Mouse (Mus musculus): ENCODE measurements around the gene Vamp2. TPM values are rescaled to one million over a fixed set of nuclear protein-coding genes. Genes with fewer than 3 reads are reported as not detected.

The Vamp2 gene
- polyA plus RNA-seq, 1 experiment from 2014 or later: 61.8 TPM

DNA sequence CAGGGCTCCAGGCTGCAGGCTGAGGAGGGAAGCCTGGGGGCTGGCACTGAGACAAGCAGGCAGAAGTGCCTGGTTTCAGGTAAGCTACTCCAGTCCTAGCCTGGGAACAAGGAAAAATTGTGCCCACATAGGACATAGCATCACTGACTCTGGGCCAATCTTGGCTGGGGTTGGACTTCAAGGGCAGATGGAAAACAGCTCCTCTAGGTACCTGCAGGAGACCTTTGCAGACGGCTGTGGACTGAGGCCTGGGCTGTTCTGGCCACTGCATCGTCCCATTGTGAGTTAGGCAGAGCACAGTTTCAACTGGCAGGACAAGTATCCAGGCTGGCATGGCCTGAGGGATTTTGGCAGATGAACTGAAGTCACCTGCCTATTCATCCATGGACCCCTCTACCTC lies 17.5 kb downstream of the Vamp2 start:
- H3K4me3 ChIP-seq (replicated peaks): no peak overlapping the region
- ATAC-seq: no peak
- H3K36me3 ChIP-seq: peaks cover 75% of the 10 kb centered on the region
- no peak overlapping the region for H3K27ac ChIP-seq
- H3K9me3 ChIP-seq: no peaks in the 10 kb centered on the region
- no peak overlapping the region for H3K9ac ChIP-seq
- no peaks in the 10 kb centered on the region for H3K27me3 ChIP-seq (replicated peaks)
- H3K4me2 ChIP-seq (replicated peaks): no peak overlapping the region
- 0 out of 2 replicates have a peak, but pooled peaks cover 11% of the 10 kb centered on the region for H3K4me1 ChIP-seq (replicated peaks)
- WGBS: 82% methylated on average over 2 of the region's 2 CpGs

GRCm38 (mm10) chr11:69106299-69106698 lies 18.0 kb downstream of the Vamp2 start:
- no peak overlapping the region for H3K4me2 ChIP-seq (replicated peaks)
- no peaks in the 10 kb centered on the region for H3K27me3 ChIP-seq (replicated peaks)
- no peaks in the 10 kb centered on the region for H3K9me3 ChIP-seq
- ATAC-seq: no peak
- peaks cover 70% of the 10 kb centered on the region for H3K36me3 ChIP-seq
- H3K27ac ChIP-seq: no peak overlapping the region
- no peak overlapping the region for H3K4me3 ChIP-seq (replicated peaks)
- no peak overlapping the region for H3K9ac ChIP-seq
- H3K4me1 ChIP-seq (replicated peaks): 0 out of 2 replicates have a peak, but pooled peaks cover 11% of the 10 kb centered on the region
- WGBS: 88% methylated on average over 11 of the region's 11 CpGs

DNA sequence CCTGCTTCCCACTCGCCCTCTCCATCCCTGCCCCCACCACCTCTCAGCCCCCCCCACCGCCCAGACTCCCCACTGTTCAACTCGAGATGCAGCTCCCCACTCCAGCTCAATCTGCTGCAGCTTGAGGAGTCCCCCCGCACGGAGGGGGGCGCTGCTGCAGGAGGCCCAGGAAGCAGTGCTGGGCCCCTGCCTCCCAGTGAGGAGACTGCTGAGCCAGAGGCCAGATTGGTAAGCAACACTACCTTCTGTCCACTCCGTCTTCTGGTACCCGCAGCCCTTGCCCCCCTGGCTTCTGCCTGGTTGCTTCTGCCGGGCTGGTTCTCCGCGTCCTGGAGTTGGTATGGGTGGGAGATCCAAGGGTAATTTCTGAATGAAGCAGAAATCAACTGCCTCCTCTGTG lies 18.6 kb downstream of the Vamp2 start:
- no peak overlapping the region for H3K4me2 ChIP-seq (replicated peaks)
- ATAC-seq: no peak
- H3K27me3 ChIP-seq (replicated peaks): no peaks in the 10 kb centered on the region
- no peak overlapping the region for H3K4me3 ChIP-seq (replicated peaks)
- no peak overlapping the region for H3K27ac ChIP-seq
- H3K4me1 ChIP-seq (replicated peaks): 0 out of 2 replicates have a peak, but pooled peaks cover 11% of the 10 kb centered on the region
- H3K36me3 ChIP-seq: peaks cover 67% of the 10 kb centered on the region
- no peak overlapping the region for H3K9ac ChIP-seq
- H3K9me3 ChIP-seq: no peaks in the 10 kb centered on the region
- WGBS: 88% methylated on average over 11 of the region's 11 CpGs

DNA sequence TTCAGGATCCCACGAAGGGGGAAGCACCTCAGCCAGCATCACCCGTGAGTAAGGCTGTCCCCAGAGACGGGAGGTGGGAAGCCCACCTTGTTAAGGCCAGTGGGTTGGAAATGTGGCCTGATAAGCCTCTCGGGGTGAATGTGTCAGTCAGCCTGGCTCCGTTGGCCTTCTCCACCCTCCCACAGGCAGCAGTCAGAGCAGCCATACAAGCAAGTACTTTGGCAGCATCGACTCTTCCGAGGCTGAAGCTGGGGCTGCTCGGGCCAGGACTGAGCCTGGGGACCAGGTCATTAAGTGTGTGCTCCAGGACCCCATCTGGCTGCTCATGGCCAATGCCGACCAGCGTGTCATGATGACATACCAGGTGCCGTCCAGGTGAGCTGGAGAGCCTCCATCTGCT lies 19.4 kb downstream of the Vamp2 start:
- peaks cover 58% of the 10 kb centered on the region for H3K36me3 ChIP-seq
- no peak overlapping the region for H3K4me3 ChIP-seq (replicated peaks)
- no peaks in the 10 kb centered on the region for H3K27me3 ChIP-seq (replicated peaks)
- 0 out of 2 replicates have a peak, but pooled peaks cover 11% of the 10 kb centered on the region for H3K4me1 ChIP-seq (replicated peaks)
- no peak overlapping the region for H3K27ac ChIP-seq
- WGBS: 86% methylated on average over 11 of the region's 11 CpGs
- no peaks in the 10 kb centered on the region for H3K9me3 ChIP-seq
- H3K9ac ChIP-seq: no peak overlapping the region
- no peak for ATAC-seq
- no peak overlapping the region for H3K4me2 ChIP-seq (replicated peaks)

DNA sequence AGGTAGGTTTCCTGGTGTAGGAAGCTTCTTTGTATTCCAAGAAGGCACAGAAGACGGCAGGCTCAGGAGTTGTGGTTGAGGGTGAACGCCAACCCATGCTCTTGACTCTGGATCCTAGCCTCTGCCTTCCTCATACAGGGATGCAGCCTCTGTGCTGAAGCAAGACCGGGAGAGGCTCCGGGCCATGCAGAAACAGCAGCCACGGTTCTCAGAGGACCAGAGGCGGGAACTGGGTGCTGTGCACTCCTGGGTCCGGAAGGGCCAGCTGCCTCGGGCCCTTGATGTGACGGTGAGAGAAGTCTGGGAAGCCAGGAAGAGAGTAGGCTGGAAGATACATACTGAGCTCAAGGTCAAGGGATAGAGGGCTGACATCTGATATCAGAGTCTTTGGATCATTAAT lies 19.9 kb downstream of the Vamp2 start:
- Histone ChIP-seq H3K36me3 (peaks cover 53% of the 10 kb centered on the region), H3K4me2 (replicated peaks) (no peak overlapping the region), H3K9me3 (no peaks in the 10 kb centered on the region), H3K4me3 (replicated peaks) (no peak overlapping the region), H3K9ac (no peak overlapping the region), H3K4me1 (replicated peaks) (0 out of 2 replicates have a peak, but pooled peaks cover 11% of the 10 kb centered on the region), H3K27me3 (replicated peaks) (no peaks in the 10 kb centered on the region), H3K27ac (no peak overlapping the region)
- ATAC-seq: no peak
- WGBS: 92% methylated on average over 9 of the region's 9 CpGs

GRCm38 (mm10) chr11:69109032-69109900 lies 21.0 kb downstream of the Vamp2 start:
- Histone ChIP-seq H3K9ac (no peak overlapping the region), H3K4me3 (replicated peaks) (no peak overlapping the region), H3K27me3 (replicated peaks) (no peaks in the 10 kb centered on the region), H3K36me3 (peaks cover 43% of the 10 kb centered on the region), H3K9me3 (no peaks in the 10 kb centered on the region), H3K4me1 (replicated peaks) (0 out of 2 replicates have a peak, but pooled peaks cover 11% of the 10 kb centered on the region), H3K27ac (no peak overlapping the region), H3K4me2 (replicated peaks) (no peak overlapping the region)
- ATAC-seq: no peak
- WGBS: 84% methylated on average over 13 of the region's 13 CpGs

DNA sequence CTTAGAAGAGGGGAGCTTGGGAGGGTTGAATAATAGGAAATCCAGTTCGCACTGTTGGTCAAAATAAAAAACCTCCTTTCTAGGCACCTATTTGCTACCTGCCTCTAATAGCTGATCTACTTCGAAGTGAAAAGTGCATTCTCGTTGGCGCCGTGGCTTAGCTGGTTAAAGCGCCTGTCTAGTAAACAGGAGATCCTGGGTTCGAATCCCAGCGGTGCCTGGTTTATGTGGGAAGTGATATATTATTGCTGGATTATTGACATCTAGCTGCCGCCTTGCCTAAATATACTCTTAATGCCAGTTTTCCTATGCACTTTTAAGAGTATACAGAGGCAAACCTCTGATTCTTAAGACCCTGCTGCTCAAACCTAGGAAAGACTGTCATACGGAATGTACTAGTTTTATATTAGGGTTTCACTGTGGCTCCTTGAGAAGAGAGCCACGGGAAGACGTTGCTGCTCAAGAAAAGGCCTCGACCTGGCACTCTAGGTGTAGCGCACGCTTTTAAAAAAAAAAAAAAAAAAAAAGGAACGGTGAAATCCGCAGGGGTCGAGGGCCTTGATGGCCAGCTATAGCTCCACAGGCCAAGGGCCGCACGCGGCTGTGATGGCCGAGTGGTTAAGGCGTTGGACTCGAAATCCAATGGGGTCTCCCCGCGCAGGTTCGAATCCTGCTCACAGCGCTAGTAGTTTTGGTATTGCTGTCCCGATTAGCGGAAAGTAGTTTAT lies 22.2 kb downstream of the Vamp2 start:
- Histone ChIP-seq H3K27me3 (replicated peaks) (no peaks in the 10 kb centered on the region), H3K4me2 (replicated peaks) (peak overlapping the region; percentile 58), H3K27ac (0 out of 2 replicates have a peak overlapping the region, but pooled peaks have one; percentile 11), H3K9me3 (no peaks in the 10 kb centered on the region), H3K36me3 (peaks cover 33% of the 10 kb centered on the region), H3K4me3 (replicated peaks) (peak overlapping the region; percentile 37), H3K9ac (peak overlapping the region; percentile 29; the same call in 1 of the 2 replicates), H3K4me1 (replicated peaks) (0 out of 2 replicates have a peak, but pooled peaks cover 11% of the 10 kb centered on the region)
- 1% methylated on average over 30 of the region's 30 CpGs for WGBS
- peak; percentile 81 for ATAC-seq

DNA sequence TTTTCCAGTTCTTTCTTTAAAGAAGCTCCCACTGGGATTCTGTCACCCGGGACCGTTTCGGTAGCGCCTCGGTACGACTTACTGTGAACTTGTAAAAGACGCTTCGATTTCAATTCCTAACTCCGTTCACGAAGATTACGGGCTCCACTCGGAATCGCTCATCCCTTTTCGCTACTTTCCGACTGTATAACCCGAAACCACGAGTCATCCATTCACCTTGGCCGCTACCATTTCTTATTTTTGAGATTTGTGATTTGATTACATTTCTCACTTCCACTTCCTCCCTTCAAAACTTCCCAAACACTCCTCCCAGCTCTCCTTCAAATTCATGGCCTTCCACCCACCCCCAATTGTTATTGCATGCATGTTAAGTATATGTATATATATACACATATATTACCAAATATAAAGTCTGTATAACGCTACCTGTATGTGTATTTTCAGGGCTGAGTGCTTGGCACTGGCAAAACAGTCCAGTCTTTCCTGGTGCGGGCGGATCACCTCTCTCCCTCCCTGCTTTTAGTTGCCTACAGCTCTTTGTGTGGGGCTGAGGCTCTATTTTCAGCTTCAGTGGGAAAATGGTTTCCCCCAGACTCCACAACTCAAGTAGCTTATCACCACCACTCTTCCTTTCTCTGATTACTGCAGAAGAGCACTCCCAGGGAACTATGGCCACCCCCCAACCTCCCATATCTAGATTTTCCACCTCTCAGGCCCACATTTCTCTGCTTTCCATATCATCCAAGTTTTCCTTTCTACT lies 22.9 kb downstream of the Vamp2 start:
- Histone ChIP-seq H3K9me3 (no peaks in the 10 kb centered on the region), H3K4me1 (replicated peaks) (0 out of 2 replicates have a peak, but pooled peaks cover 11% of the 10 kb centered on the region), H3K9ac (peak overlapping the region; percentile 29; the same call in 1 of the 2 replicates), H3K4me2 (replicated peaks) (peak overlapping the region; percentile 58), H3K27me3 (replicated peaks) (no peaks in the 10 kb centered on the region), H3K4me3 (replicated peaks) (peak overlapping the region; percentile 37), H3K36me3 (peaks cover 25% of the 10 kb centered on the region), H3K27ac (no peak overlapping the region)
- 10% methylated on average over 21 of the region's 21 CpGs for WGBS
- ATAC-seq: peak; percentile 18; the same call in 1 of the 2 replicates

- Histone ChIP-seq H3K27me3 (replicated peaks) (no peaks in the 10 kb centered on the region), H3K9ac (no peak overlapping the region), H3K9me3 (no peaks in the 10 kb centered on the region), H3K36me3 (peaks cover 19% of the 10 kb centered on the region), H3K27ac (no peak overlapping the region), H3K4me3 (replicated peaks) (no peak overlapping the region), H3K4me1 (replicated peaks) (0 out of 2 replicates have a peak, but pooled peaks cover 12% of the 10 kb centered on the region), H3K4me2 (replicated peaks) (no peak overlapping the region)
- no peak for ATAC-seq
- 61% methylated on average over 4 of the region's 4 CpGs for WGBS
Measured at GRCm38 (mm10) chr11:69111865-69112264, 23.6 kb downstream of the Vamp2 start.

GRCm38 (mm10) chr11:69114018-69114417 lies 25.7 kb downstream of the Vamp2 start:
- Histone ChIP-seq H3K27ac (no peak overlapping the region), H3K9ac (no peak overlapping the region), H3K36me3 (peaks cover 2% of the 10 kb centered on the region), H3K4me1 (replicated peaks) (peaks cover 20% of the 10 kb centered on the region), H3K4me2 (replicated peaks) (no peak overlapping the region), H3K4me3 (replicated peaks) (no peak overlapping the region), H3K9me3 (no peaks in the 10 kb centered on the region), H3K27me3 (replicated peaks) (no peaks in the 10 kb centered on the region)
- ATAC-seq: no peak
- WGBS: 71% methylated on average over 3 of the region's 3 CpGs

DNA sequence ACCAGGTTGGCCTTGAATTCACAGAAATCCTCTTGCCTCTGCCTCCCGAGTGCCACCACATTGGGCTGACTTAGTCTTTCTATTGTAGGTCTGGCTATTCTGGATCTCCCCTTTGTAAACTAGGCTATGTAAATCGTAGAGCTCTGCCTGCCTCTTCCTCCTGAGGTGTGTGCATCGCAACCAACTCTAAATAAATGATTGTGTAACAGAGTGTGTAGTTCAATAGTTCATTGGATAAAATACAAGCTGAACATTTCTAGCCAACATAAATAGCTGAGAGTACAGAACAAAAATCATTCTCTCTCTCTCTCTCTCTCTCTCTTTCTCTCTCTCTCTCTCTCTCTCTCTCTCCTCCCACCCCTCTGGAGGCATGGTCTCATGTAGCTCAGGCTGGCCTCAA lies 26.3 kb downstream of the Vamp2 start:
- 83% methylated on average over 3 of the region's 3 CpGs for WGBS

DNA sequence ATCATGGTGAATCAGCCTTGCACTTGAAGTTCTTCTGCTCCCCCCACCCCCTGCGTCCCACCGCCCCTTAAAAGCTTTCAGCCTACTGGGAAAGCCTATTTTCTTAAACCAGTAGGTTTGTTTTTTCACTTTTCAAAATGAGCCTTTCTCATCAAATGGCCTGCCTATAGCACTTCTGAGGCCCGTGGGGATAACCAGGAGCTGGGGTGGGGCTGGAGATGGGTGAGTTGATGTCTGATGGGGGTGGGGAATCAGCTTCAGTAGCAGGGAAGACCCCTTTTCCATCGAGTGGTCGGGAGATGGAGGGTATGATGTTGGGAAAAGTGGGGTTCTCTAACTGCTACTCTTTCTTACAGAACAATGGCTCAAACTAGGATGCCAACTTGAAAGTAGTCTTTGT lies 28.6 kb downstream of the Vamp2 start:
- ATAC-seq: no peak
- peak overlapping the region; percentile 86; the same call in 1 of the 2 replicates for H3K4me2 ChIP-seq (replicated peaks)
- H3K9ac ChIP-seq: no peak overlapping the region
- peaks cover 35% of the 10 kb centered on the region for H3K4me1 ChIP-seq (replicated peaks)
- H3K9me3 ChIP-seq: no peaks in the 10 kb centered on the region
- no peak overlapping the region for H3K4me3 ChIP-seq (replicated peaks)
- no peaks in the 10 kb centered on the region for H3K27me3 ChIP-seq (replicated peaks)
- H3K36me3 ChIP-seq: no peaks in the 10 kb centered on the region
- 51% methylated on average over 5 of the region's 5 CpGs for WGBS
- H3K27ac ChIP-seq: no peak overlapping the region

More for the DNA sequence above, 26.3 kb downstream of the Vamp2 start:
- no peak overlapping the region for H3K4me3 ChIP-seq (replicated peaks)
- ATAC-seq: no peak
- no peak overlapping the region for H3K9ac ChIP-seq
- no peaks in the 10 kb centered on the region for H3K36me3 ChIP-seq
- H3K27me3 ChIP-seq (replicated peaks): no peaks in the 10 kb centered on the region
- H3K4me2 ChIP-seq (replicated peaks): no peak overlapping the region
- peaks cover 21% of the 10 kb centered on the region for H3K4me1 ChIP-seq (replicated peaks)
- H3K27ac ChIP-seq: no peak overlapping the region
- H3K9me3 ChIP-seq: no peaks in the 10 kb centered on the region
